Mouse (Mus musculus): ENCODE measurements around the gene Erc1.
A peak's percentile ranks its signal among the peaks of the same experiment; 100 is the strongest.

Erc1 gene

GRCm38 (mm10) chr6:119808726-119809505 is 39.1 kb downstream of the Erc1 start:
- no peak for DNase-seq (ENCODE audit: low read depth, low spot score)

GRCm38 (mm10) chr6:119803239-119803638 is 44.7 kb downstream of the Erc1 start:
- no peak for DNase-seq (ENCODE audit: low read depth, low spot score)

GRCm38 (mm10) chr6:119796911-119797486 is 51.0 kb downstream of the Erc1 start:
- DNase-seq (ENCODE audit: low read depth, low spot score), result no peak

GRCm38 (mm10) chr6:119796291-119796690 is 51.7 kb downstream of the Erc1 start:
- no peak for DNase-seq (ENCODE audit: low read depth, low spot score)

GRCm38 (mm10) chr6:119792562-119792961 is 55.4 kb downstream of the Erc1 start:
- DNase-seq (ENCODE audit: low read depth, low spot score), result peak; percentile 71

GRCm38 (mm10) chr6:119782416-119782815 is 65.6 kb downstream of the Erc1 start:
- DNase-seq (ENCODE audit: low read depth, low spot score), result no peak

GRCm38 (mm10) chr6:119781109-119781508 is 66.9 kb downstream of the Erc1 start:
- no peak for DNase-seq (ENCODE audit: low read depth, low spot score)

- DNase-seq (ENCODE audit: low read depth, low spot score), result peak; percentile 25
These were observed 79.2 kb downstream of the Erc1 start for GRCm38 (mm10) chr6:119768778-119769177.

- peak; percentile 8 for DNase-seq (ENCODE audit: low read depth, low spot score)
These were observed 83.6 kb downstream of the Erc1 start for GRCm38 (mm10) chr6:119764355-119764754.

- no peak for DNase-seq (ENCODE audit: low read depth, low spot score)
These were observed 88.1 kb downstream of the Erc1 start for GRCm38 (mm10) chr6:119759866-119760265.

GRCm38 (mm10) chr6:119758490-119758889 is 89.5 kb downstream of the Erc1 start:
- DNase-seq (ENCODE audit: low read depth, low spot score), result no peak

GRCm38 (mm10) chr6:119757796-119758195 is 90.2 kb downstream of the Erc1 start:
- no peak for DNase-seq (ENCODE audit: low read depth, low spot score)

- DNase-seq (ENCODE audit: low read depth, low spot score), result no peak
These were observed 92.1 kb downstream of the Erc1 start for GRCm38 (mm10) chr6:119755866-119756265.

- no peak for DNase-seq (ENCODE audit: low read depth, low spot score)
These were observed 98.8 kb downstream of the Erc1 start for GRCm38 (mm10) chr6:119749093-119749635.

- DNase-seq (ENCODE audit: low read depth, low spot score), result peak; percentile 38
These were observed 106.1 kb downstream of the Erc1 start for GRCm38 (mm10) chr6:119741861-119742260.

GRCm38 (mm10) chr6:119740541-119740940 is 107.4 kb downstream of the Erc1 start:
- DNase-seq (ENCODE audit: low read depth, low spot score), result no peak

GRCm38 (mm10) chr6:119738638-119739375 is 109.2 kb downstream of the Erc1 start:
- peak; percentile 68 for DNase-seq (ENCODE audit: low read depth, low spot score)

GRCm38 (mm10) chr6:119737716-119738115 is 110.3 kb downstream of the Erc1 start:
- DNase-seq (ENCODE audit: low read depth, low spot score), result no peak

- no peak for DNase-seq (ENCODE audit: low read depth, low spot score)
These were observed 112.0 kb downstream of the Erc1 start for GRCm38 (mm10) chr6:119735937-119736336.

- DNase-seq (ENCODE audit: low read depth, low spot score), result no peak
These were observed 116.8 kb downstream of the Erc1 start for GRCm38 (mm10) chr6:119731155-119731554.

GRCm38 (mm10) chr6:119715234-119715633 is 132.7 kb downstream of the Erc1 start:
- peak; percentile 48 for DNase-seq (ENCODE audit: low read depth, low spot score)

- DNase-seq (ENCODE audit: low read depth, low spot score), result peak; percentile 59
These were observed 134.0 kb downstream of the Erc1 start for GRCm38 (mm10) chr6:119713961-119714360.

Measured in A20 (cell line).